Mouse (Mus musculus) erythroblast, adult 5-6 weeks (primary cell): ENCODE measurements at regions not wholly inside any gene's neighbourhood (a gene's known extent, or its start where the extent isn't known, plus 50 kb on each side); places are given as distances from the start of the nearest gene placed in this dataset.

ENCODE experiments used
- ATAC-seq: replicated peaks from 2 replicates; pipeline ENCODE4 v1.8.0; 2016; ENCODE audit warnings: moderate number of reproducible peaks, mild to moderate bottlenecking, moderate TSS enrichment, inconsistent platforms; ENCODE audit not compliant: poor library complexity, low FRiP score, severe bottlenecking

DNA sequence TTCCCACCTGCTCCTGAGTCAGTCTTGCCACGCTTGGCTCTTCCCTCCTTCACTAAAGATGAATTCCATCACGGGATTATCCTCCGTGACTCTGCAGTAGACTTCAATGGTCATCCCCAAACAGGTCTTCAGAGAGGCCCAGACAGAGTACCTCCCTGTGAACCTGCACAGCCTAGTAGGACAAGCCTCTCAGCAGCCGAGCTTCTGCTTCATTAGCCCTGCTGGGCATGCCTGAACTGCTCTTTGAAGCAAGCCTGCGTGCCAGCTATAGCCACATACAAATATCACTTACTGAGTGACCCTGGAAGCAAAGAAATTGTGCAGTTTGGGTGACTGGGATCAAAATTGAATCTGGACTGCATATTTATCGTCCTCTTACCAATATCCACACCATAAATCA, 221.6 kb upstream of the Noct start:
- no peak for ATAC-seq

GRCm38 (mm10) chr3:51003506-51004170, 220.6 kb upstream of the Noct start:
- no peak for ATAC-seq

DNA sequence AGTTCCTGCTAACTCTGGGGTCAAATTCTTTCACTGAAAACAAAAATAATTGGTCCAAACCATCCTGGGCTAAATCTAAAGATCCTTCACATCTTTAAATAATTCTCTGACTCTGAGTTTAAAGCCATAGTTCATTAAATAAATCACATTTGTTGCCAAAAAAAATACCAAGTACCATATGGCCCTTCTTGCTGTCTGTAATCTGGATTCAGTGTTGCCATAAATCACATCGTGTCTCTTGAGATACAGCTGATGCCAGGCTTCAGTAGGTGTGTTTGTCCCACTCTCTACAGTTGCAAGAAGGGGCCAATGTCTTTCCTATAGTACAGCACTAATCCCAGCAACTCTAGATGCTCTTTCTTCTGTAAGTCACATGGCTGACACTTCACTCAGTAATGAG, 220.0 kb upstream of the Noct start:
- ATAC-seq = no peak

GRCm38 (mm10) chr3:51009098-51009497, 215.1 kb upstream of the Noct start:
- ATAC-seq = no peak

DNA sequence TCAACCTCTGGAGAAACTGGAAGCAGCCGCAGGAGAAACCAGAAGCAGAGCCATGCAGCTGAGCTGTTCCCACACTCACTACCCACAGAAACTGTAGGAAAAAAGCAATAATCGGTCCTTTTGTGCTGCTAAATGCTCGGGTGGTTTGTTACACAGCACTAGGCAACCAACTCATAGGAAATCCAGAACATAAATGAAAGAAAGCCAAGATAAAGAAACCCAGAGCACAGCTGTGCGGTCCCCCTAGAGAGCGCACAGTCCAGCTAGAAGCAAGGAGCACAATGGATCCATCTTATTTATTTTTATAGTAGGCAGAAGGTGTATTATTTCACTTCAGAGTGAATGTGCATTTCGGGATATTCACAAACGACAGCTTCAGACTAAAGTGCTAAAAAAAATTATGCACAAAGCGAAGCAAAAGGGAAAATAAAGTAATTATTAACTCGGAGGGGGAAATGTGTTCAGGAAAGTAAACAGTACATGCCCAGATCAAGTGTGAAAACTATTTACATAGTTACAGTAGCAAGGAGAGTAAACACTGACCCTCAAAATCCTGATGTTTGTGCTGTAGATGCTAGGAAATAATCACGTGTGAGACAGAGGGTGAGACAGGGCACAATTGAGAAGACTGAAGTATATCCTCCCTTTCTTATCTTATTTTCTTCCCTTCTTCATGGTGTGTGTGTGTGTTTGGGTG, 204.4 kb upstream of the Noct start:
- no peak for ATAC-seq

GRCm38 (mm10) chr3:51024655-51025054, 199.6 kb upstream of the Noct start:
- ATAC-seq = no peak

DNA sequence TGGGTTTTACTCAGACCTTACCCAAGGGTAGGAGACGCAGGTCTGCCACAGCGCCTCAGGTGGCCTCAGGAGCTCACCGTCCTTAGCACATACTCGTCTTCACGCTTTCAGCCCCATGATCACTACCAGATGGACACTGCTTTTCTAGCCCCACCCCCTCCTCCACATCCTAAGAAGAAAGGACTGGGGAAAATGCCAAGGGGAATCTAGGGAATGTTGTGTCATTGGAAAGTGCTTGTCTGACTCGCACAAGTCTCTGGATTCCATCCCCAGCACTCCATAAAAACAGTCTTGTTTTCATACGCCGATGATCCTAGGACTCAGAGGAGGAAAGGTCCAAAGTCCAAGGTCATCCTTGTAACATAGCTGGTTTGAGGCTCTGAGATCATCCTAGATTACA, 192.4 kb upstream of the Noct start:
- ATAC-seq = no peak

GRCm38 (mm10) chr3:51033292-51033691, 191.0 kb upstream of the Noct start:
- ATAC-seq = no peak

- ATAC-seq = no peak
These were observed 187.4 kb upstream of the Noct start for GRCm38 (mm10) chr3:51036700-51037306.

DNA sequence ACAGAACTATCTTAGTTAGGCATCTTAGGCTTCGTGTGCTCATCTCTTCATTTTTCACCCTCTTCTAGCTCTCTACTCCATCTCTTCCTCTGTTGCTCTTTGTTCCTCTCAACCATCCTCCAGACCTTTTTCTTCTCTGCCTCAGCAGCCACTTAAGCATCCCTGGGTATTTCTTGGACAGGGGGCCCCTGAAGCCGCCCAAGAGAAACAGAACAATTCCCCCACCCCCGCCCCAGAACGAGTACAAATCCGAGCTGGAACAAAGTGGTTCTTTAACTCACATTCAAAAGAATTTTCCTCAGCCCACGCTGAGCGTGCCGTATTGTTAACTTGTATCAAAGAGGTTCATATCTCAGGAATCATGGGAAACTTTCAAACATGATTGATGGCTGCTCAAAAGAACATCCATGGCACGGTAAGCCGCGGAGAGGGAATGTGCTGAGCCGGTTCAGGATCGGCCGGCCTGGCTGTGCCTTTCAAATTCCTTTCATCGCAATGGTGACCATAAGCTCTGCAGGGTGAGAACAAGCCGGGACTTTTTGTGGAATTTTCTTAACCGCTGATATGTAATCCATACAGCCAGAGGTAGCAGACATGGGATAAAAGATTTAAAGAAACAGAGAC, 181.9 kb upstream of the Noct start:
- no peak for ATAC-seq

DNA sequence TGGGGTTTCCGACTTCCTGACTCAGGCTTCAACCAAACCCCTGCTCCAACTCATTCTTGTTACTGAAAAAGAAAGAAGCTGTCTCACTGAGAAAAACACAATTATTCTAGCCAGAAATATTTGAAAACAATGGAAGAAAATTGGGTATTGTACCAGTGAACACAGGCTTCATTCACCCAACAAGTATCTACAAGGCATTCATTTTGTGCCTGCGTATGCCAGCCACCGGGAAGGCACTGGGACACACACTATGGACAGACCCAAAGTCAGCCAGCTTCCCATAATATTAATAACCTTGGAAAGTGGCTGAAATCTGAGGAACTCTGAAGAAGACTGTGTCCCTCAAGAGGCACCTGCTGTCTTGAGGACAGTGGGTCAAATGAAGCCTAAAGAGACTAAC, 175.5 kb upstream of the Noct start:
- ATAC-seq = no peak

DNA sequence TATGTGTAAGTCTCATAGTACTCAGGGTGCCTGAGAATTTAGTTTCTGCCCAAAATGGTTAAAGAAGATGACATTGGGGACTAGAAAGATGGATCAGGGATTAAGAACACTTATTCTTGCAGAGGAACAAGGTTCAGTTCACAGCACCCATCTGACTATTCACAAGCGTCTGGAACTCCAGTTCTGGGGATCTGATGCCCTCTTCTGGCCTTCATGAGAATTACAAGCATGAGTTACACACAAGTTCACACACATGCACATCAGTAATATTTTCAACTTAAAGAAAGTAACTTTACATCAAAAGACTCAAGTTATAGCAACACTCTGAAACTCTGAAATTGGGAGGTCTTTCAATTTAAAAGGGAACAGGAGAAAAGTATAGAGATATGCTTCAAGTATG, 174.1 kb upstream of the Noct start:
- no peak for ATAC-seq

DNA sequence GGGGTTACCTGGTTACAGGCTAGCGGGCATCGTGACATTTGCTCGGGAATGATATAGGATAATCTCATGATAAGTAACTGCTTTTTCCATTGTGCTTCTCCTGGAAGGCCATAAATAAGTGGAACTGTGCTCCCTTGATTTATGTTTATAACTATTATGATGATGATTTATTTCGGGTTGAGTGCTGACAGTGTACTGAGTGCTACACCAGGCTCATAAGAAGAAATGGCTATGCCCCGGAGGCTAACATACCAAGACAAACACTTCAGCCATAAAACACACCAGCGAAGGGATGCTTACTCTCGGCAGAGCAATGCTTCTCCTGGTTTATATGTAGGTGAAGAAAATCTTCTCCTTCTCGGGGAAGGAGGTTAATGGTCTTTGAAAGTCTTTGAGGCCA, 169.2 kb upstream of the Noct start:
- no peak for ATAC-seq

GRCm38 (mm10) chr3:51064201-51064600, 160.0 kb upstream of the Noct start:
- no peak for ATAC-seq

- no peak for ATAC-seq
These were observed 157.9 kb upstream of the Noct start for GRCm38 (mm10) chr3:51066373-51066772.

DNA sequence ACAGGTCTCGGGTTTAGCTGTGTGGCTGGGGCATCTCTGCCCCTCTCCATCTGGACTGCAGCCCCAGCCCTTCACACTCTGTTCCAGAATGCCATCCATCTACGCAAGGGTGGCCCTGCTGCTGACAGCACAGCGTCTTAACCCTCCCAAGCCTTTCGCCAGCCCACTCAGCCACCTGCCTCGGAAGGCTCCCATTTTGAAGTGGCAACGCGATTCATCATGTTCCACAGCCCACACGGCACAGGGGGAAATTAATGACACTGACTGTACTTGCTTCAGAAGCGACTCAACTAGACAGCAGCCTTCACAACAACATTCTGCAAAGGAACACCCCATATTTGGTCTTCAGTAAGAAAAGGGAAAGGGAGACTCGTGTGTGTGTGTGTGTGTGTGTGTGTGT, 151.8 kb upstream of the Noct start:
- ATAC-seq = no peak

DNA sequence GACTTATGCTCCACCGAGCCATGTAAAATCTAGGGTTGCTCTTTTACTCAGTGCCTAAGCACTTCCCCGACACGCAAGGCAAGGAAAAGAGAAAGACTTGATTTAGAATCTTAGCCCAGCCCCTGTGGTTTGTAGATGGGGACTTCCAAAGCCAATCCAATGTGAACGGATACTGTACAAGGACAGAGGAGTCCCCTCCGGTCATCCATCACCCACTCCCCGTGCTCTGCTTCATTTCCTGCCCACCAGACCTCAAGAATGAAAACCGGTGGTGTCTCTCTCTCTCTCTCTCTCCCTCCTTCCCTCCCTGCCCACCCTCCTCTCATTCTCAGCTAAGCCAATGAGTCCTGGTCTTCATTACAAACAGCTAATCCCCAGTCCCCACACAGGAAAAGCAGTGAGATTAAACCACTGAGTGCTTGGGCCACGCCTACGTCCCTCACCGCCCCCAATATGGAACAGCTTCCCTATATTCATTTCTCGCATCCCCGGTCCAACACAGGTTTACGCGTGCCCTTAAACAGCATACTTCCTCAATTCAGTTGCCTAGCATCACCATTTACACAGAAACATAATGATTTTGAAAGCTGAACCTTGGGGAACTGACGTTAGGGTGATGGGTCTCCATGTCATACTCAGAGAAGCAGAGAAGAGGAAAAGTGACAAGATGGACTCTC, 151.1 kb upstream of the Noct start:
- no peak for ATAC-seq

- no peak for ATAC-seq
These were observed 150.4 kb upstream of the Noct start for GRCm38 (mm10) chr3:51073743-51074319.

DNA sequence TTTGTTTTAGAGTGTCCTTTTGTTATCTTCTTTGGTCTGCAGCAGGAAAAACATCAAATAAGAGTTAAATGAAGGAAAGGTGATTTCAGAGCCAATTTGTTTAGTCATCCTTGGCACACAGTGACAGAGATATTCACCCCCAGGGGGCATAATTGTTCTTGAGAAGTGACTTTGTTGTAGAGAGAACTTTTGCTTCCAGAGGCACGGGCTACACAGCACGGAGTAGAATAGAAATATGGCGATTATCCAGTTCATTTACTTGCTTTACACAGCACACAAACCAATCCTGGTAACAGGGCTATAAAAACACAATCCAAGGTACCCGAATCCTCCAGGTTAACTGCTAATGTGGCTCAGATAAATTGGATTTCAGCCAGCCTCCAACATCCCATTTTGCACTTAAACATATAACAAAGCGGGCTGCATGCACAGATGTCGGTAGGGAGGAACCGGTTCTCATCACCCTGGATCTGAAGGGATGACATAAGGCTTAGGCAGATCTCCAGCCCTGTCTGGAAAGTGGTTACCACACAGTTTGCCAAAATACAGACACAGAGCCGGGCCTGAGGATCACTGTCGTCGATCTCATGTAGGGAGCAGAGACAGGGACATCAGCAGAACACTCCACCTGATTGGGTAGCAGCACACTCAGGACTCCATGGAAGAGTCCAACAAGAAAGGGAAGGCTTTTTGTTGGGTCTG, 148.9 kb upstream of the Noct start:
- no peak for ATAC-seq

DNA sequence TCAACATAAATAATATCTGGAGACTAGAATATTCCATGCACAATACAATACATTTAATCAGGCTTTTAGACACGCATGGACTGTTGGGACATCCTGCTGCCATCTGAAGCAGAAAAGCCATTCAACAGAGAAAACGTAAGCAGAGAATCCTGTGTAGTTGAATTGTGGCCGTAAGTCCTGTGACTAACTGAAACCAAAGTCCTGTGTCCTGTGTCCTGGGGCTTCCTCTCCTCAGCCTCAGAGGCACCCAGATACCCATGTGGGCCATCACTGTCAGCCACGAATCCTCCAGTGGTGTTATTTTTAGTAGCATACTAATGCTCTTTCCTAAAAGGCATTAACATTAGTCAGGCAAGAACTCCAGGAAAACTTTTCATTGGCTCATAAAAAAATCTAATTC, 145.8 kb upstream of the Noct start:
- no peak for ATAC-seq
